Mouse (Mus musculus) forebrain, embryonic 15.5 days (tissue): ENCODE data around the gene Sgms2. TPM values are rescaled to one million over a fixed set of nuclear protein-coding genes. Genes with fewer than 3 reads are reported as not detected.

Experiments used
- ATAC-seq: fragments of 200-750 bp; cut with Nextera tagmentation; replicated peaks from 2 replicates; pipeline ENCODE4 v1.8.0; 2017; ENCODE audit warnings: mild to moderate bottlenecking, moderate TSS enrichment, moderate library complexity
- H3K27ac ChIP-seq: fragments of 300-500 bp; sonication (generic); replicated peaks from 2 replicates; pipeline ENCODE4 v1.5.1; 2015; ENCODE audit warnings: mild to moderate bottlenecking, inconsistent platforms
- H3K27me3 ChIP-seq: fragments of 300-500 bp; sonication (generic); 2 replicates; pipeline ENCODE4 v1.6.1; 2015; ENCODE audit warnings: inconsistent platforms
- H3K36me3 ChIP-seq: fragments of 300-500 bp; sonication (generic); 2 replicates; pipeline ENCODE4 v1.6.1; 2015; ENCODE audit warnings: mild to moderate bottlenecking, inconsistent platforms
- H3K4me1 ChIP-seq: fragments of 300-500 bp; sonication (generic); 2 replicates; pipeline ENCODE4 v1.6.1; 2015; ENCODE audit warnings: inconsistent platforms
- H3K4me2 ChIP-seq: fragments of 300-500 bp; sonication (generic); replicated peaks from 2 replicates; pipeline ENCODE4 v1.6.1; 2015; ENCODE audit warnings: mild to moderate bottlenecking, inconsistent platforms
- H3K4me3 ChIP-seq: fragments of 300-500 bp; sonication (generic); 2 replicates; pipeline ENCODE4 v1.5.1; 2015; ENCODE audit warnings: mild to moderate bottlenecking, inconsistent platforms
- H3K9ac ChIP-seq: fragments of 300-500 bp; sonication (generic); replicated peaks from 2 replicates; pipeline ENCODE4 v1.6.1; 2015; ENCODE audit warnings: mild to moderate bottlenecking, inconsistent platforms
- H3K9me3 ChIP-seq: fragments of 300-500 bp; sonication (generic); 2 replicates; pipeline ENCODE4 v1.6.1; 2016; ENCODE audit warnings: inconsistent platforms
- WGBS: fragments of 180-500 bp; shearing (Covaris S2); methylation state at CpG from one replicate; pipeline ENCODE4 v1.1.7; 2015; ENCODE audit warnings: mixed read lengths; 5-methylcytosine and 5-hydroxymethylcytosine counted together
- polyA plus RNA-seq: library from polyadenylated mRNA; unstranded; fragments of >200 nt; fragmentation: Nextera tagmentation; extraction: Ambion mirVana; gene quantifications from 2 replicates; pipeline ENCODE4 v1.2.1, GENCODE M21; 2015

The Sgms2 gene
- polyA plus RNA-seq, 1 experiment from 2014 or later, result 1.1 TPM

GRCm38 (mm10) chr3:131372996-131373395 lies 118.2 kb downstream of the Sgms2 start:
- Histone ChIP-seq H3K36me3 (no peaks in the 10 kb centered on the region), H3K27ac (no peak overlapping the region), H3K4me3 (no peak overlapping the region), H3K27me3 (no peaks in the 10 kb centered on the region), H3K4me1 (no peaks in the 10 kb centered on the region), H3K4me2 (no peak overlapping the region), H3K9me3 (no peaks in the 10 kb centered on the region), H3K9ac (no peak overlapping the region)
- WGBS, result 80% methylated on average over 7 of the region's 7 CpGs
- no peak for ATAC-seq

DNA sequence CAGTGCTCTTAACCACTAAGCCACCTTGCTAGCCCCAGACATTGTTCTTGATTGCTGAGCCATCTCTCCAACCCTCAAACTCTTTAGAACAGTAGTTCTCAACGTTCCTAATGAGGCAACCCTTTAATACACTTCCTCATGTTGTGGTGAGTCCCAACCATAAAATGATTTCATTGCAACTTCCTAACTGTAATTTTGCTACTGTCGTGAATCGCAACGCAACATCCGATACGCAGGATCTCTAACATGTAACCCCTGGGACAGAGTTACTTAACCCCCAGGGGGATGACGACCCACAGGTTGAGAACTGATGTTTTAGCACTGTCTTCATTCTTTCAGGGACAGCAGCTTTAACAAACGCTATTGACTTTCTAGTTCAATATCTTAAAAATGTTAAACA lies 122.5 kb downstream of the Sgms2 start:
- Histone ChIP-seq H3K4me1 (no peaks in the 10 kb centered on the region), H3K36me3 (no peaks in the 10 kb centered on the region), H3K9me3 (no peaks in the 10 kb centered on the region), H3K27ac (no peak overlapping the region), H3K4me2 (no peak overlapping the region), H3K4me3 (no peak overlapping the region), H3K27me3 (no peaks in the 10 kb centered on the region), H3K9ac (no peak overlapping the region)
- 90% methylated on average over 8 of the region's 8 CpGs for WGBS
- ATAC-seq, result no peak

GRCm38 (mm10) chr3:131367452-131367851 lies 123.8 kb downstream of the Sgms2 start:
- WGBS, result 93% methylated on average over 4 of the region's 4 CpGs
- Histone ChIP-seq H3K36me3 (no peaks in the 10 kb centered on the region), H3K27ac (no peak overlapping the region), H3K9ac (no peak overlapping the region), H3K4me1 (no peaks in the 10 kb centered on the region), H3K4me2 (no peak overlapping the region), H3K27me3 (no peaks in the 10 kb centered on the region), H3K4me3 (no peak overlapping the region), H3K9me3 (no peaks in the 10 kb centered on the region)
- ATAC-seq, result no peak

GRCm38 (mm10) chr3:131364632-131365446 lies 126.4 kb downstream of the Sgms2 start:
- WGBS, result 71% methylated on average over 23 of the region's 23 CpGs
- no peaks in the 10 kb centered on the region for H3K27me3 ChIP-seq
- H3K36me3 ChIP-seq, result no peaks in the 10 kb centered on the region
- ATAC-seq, result no peak
- H3K4me3 ChIP-seq, result no peak overlapping the region
- H3K9me3 ChIP-seq, result no peaks in the 10 kb centered on the region
- no peak overlapping the region for H3K9ac ChIP-seq
- no peak overlapping the region for H3K4me2 ChIP-seq
- H3K27ac ChIP-seq, result no peak overlapping the region
- no peaks in the 10 kb centered on the region for H3K4me1 ChIP-seq

DNA sequence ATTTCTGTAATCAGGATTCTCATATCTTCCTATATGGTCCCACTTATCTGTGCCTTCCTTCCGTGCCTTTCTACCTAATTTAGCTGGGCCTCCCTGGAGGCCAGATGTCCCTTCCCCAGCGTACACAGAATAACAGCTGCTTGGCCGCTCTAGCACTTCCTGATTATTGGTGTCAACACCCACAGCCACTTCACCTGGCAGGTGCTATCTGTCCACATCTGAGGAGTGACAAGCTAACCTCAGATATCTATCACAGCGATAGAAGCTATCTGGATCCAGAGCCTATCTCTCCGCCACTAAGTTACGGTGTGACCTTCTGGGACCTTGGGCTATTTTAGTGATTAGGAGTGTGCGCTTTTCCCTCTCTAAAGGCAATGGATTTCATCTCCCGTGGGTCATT lies 127.0 kb downstream of the Sgms2 start:
- no peak overlapping the region for H3K27ac ChIP-seq
- 87% methylated on average over 8 of the region's 8 CpGs for WGBS
- no peak overlapping the region for H3K4me3 ChIP-seq
- no peaks in the 10 kb centered on the region for H3K4me1 ChIP-seq
- no peak for ATAC-seq
- H3K36me3 ChIP-seq, result no peaks in the 10 kb centered on the region
- no peaks in the 10 kb centered on the region for H3K9me3 ChIP-seq
- no peaks in the 10 kb centered on the region for H3K27me3 ChIP-seq
- H3K9ac ChIP-seq, result no peak overlapping the region
- H3K4me2 ChIP-seq, result no peak overlapping the region

GRCm38 (mm10) chr3:131363602-131364001 lies 127.6 kb downstream of the Sgms2 start:
- Histone ChIP-seq H3K4me1 (no peaks in the 10 kb centered on the region), H3K9ac (no peak overlapping the region), H3K27me3 (no peaks in the 10 kb centered on the region), H3K9me3 (no peaks in the 10 kb centered on the region), H3K36me3 (no peaks in the 10 kb centered on the region), H3K27ac (no peak overlapping the region), H3K4me3 (no peak overlapping the region), H3K4me2 (no peak overlapping the region)
- ATAC-seq, result no peak
- WGBS, result 87% methylated on average over 14 of the region's 14 CpGs

DNA sequence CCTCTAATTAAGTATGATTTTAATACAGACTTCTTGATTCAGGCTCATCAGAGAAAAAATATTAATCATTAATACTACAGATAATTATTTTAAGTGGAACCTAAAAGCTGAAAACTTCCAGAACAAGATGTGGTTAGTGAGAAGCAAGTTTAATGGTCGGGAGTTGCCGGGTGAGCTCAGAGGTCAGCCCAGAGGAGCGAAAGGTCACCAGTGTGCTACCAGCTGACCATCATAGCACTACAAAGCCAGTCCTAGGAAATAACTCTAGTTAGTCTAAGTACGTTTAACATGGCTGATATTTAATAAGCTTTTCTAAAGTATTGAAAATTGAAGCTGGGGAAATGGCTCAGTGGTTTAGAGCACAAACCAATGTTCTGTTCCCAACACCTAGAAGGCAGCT lies 129.3 kb downstream of the Sgms2 start:
- 87% methylated on average over 4 of the region's 4 CpGs for WGBS
- Histone ChIP-seq H3K27ac (no peak overlapping the region), H3K4me1 (no peaks in the 10 kb centered on the region), H3K9ac (no peak overlapping the region), H3K9me3 (no peaks in the 10 kb centered on the region), H3K4me3 (no peak overlapping the region), H3K27me3 (no peaks in the 10 kb centered on the region), H3K4me2 (no peak overlapping the region), H3K36me3 (no peaks in the 10 kb centered on the region)
- no peak for ATAC-seq

DNA sequence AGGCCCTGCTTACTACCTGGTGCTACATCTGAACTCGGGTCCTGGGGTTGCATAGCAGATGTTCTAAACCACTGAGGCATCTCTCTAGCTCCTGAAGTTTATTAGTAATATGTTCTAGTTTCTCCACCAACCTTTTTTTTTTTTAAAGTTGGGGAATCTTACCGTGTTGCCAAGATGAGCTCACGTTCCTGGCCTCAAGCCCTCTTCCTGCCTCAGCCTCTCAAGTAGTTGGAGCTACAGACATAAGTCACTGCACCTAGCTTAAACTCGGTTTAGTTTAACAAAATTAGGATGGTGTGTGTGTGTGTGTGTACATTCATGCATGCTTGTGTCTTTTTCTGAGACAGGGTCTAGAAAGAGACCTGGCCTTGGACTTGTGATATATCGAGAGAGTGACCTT lies 132.2 kb downstream of the Sgms2 start:
- ATAC-seq, result no peak
- no peak overlapping the region for H3K4me2 ChIP-seq
- H3K9me3 ChIP-seq, result no peaks in the 10 kb centered on the region
- WGBS, result 88% methylated on average over 5 of the region's 5 CpGs
- H3K4me3 ChIP-seq, result no peak overlapping the region
- no peaks in the 10 kb centered on the region for H3K36me3 ChIP-seq
- H3K4me1 ChIP-seq, result no peaks in the 10 kb centered on the region
- H3K27ac ChIP-seq, result no peak overlapping the region
- no peak overlapping the region for H3K9ac ChIP-seq
- H3K27me3 ChIP-seq, result no peaks in the 10 kb centered on the region

- Histone ChIP-seq H3K4me3 (no peak overlapping the region), H3K36me3 (no peaks in the 10 kb centered on the region), H3K9me3 (no peaks in the 10 kb centered on the region), H3K27ac (no peak overlapping the region), H3K9ac (no peak overlapping the region), H3K4me2 (no peak overlapping the region), H3K27me3 (no peaks in the 10 kb centered on the region), H3K4me1 (no peaks in the 10 kb centered on the region)
- no peak for ATAC-seq
- 88% methylated on average over 5 of the region's 5 CpGs for WGBS
Observed at GRCm38 (mm10) chr3:131358205-131358604, 133.0 kb downstream of the Sgms2 start.

- H3K4me3 ChIP-seq, result no peak overlapping the region
- H3K36me3 ChIP-seq, result no peaks in the 10 kb centered on the region
- no peak overlapping the region for H3K9ac ChIP-seq
- WGBS, result 77% methylated on average over 3 of the region's 3 CpGs
- no peak overlapping the region for H3K27ac ChIP-seq
- H3K4me2 ChIP-seq, result no peak overlapping the region
- ATAC-seq, result no peak
- H3K4me1 ChIP-seq, result no peaks in the 10 kb centered on the region
- H3K9me3 ChIP-seq, result no peaks in the 10 kb centered on the region
- H3K27me3 ChIP-seq, result no peaks in the 10 kb centered on the region
Observed at GRCm38 (mm10) chr3:131357643-131358042, 133.6 kb downstream of the Sgms2 start.

GRCm38 (mm10) chr3:131356026-131356425 lies 135.2 kb downstream of the Sgms2 start:
- Histone ChIP-seq H3K9ac (no peak overlapping the region), H3K27ac (no peak overlapping the region), H3K9me3 (no peaks in the 10 kb centered on the region), H3K4me3 (no peak overlapping the region), H3K36me3 (no peaks in the 10 kb centered on the region), H3K27me3 (no peaks in the 10 kb centered on the region), H3K4me1 (no peaks in the 10 kb centered on the region), H3K4me2 (no peak overlapping the region)
- ATAC-seq, result no peak
- WGBS, result 81% methylated on average over 5 of the region's 5 CpGs

DNA sequence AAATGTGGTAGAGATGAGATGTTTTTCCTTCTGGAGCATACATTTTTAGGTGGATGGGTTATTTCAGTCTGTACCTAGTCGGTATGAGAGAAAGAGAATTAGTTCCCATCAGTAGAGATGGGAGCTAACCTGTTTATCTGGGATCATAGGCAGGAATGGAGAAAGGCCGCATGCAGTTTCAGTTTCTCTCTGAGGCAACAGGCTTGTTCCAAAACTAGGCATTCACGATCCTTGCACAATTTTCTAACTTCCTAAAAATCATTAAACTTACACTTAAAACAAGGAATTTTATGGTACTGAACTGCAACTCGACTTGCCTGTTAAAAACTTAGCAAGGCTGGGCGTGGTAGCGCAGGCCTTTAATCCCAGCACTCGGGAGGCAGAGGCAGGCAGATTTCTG lies 140.7 kb downstream of the Sgms2 start:
- Histone ChIP-seq H3K4me2 (no peak overlapping the region), H3K4me1 (no peaks in the 10 kb centered on the region), H3K27ac (no peak overlapping the region), H3K4me3 (no peak overlapping the region), H3K9ac (no peak overlapping the region), H3K27me3 (no peaks in the 10 kb centered on the region), H3K9me3 (no peaks in the 10 kb centered on the region), H3K36me3 (no peaks in the 10 kb centered on the region)
- 90% methylated on average over 7 of the region's 7 CpGs for WGBS
- no peak for ATAC-seq

DNA sequence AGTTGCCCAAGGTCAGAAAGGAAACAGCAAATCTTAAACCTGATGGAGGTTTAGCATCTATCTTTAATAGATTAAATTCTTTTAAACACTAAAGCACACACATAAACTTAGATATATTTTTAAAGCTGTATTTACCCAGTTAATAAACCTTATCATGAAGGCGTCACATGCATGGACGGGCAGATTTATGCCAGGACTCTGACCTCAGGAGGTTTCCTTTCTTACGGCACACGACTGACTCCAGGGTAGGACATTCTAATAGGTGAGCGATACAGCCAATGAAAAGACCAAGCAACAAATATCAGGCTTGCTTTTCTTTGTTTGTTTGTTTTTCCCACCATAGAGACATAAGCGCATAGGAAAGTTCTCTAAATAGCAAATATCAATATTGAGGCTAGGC lies 142.2 kb downstream of the Sgms2 start:
- Histone ChIP-seq H3K27me3 (no peaks in the 10 kb centered on the region), H3K4me3 (no peak overlapping the region), H3K4me2 (no peak overlapping the region), H3K9ac (no peak overlapping the region), H3K27ac (no peak overlapping the region), H3K36me3 (no peaks in the 10 kb centered on the region), H3K9me3 (no peaks in the 10 kb centered on the region), H3K4me1 (no peaks in the 10 kb centered on the region)
- ATAC-seq, result no peak
- 84% methylated on average over 6 of the region's 6 CpGs for WGBS
